Mouse (Mus musculus): ENCODE results near the gene Gtf2e1. TPM values are rescaled to one million over a fixed set of nuclear protein-coding genes. Genes with fewer than 3 reads are reported as not detected.

The Gtf2e1 gene
- 45.0 and 48.1 TPM in 2 replicates for polyA plus RNA-seq (2016; fragmentation: Nextera tagmentation; extraction: Ambion mirVana)

- peaks cover 15% of the 10 kb centered on the region for H3K4me1 ChIP-seq
- WGBS: 2% methylated on average over 41 of the region's 41 CpGs
- peaks cover 30% of the 10 kb centered on the region for H3K36me3 ChIP-seq
- H3K27ac ChIP-seq: peak within 1 kb of the TSS; percentile 98
- H3K4me3 ChIP-seq: peak within 1 kb of the TSS; percentile 76
- H3K27me3 ChIP-seq (ENCODE audit: low read depth, poor library complexity, severe bottlenecking): no peaks in the 10 kb centered on the region
- peak; percentile 93 for DNase-seq (ENCODE audit: low spot score)
- no peaks in the 10 kb centered on the region for H3K9me3 ChIP-seq (replicated peaks)
Observed at GRCm38 (mm10) chr16:37539611-37540580, at the start of gene Gtf2e1, which contains the start of gene Rabl3. Gene Gtf2e1, minus strand, starts transcription at chr16:37539789. Gene Rabl3, plus strand, starts transcription at chr16:37539885.

- Histone ChIP-seq H3K27me3 (ENCODE audit: low read depth, poor library complexity, severe bottlenecking) (peaks cover 11% of the 10 kb centered on the region; the same call in 1 of the 2 replicates), H3K4me1 (peaks cover 17% of the 10 kb centered on the region; the same call in 1 of the 2 replicates), H3K4me3 (no peak overlapping the region), H3K9me3 (replicated peaks) (no peaks in the 10 kb centered on the region), H3K27ac (no peak overlapping the region), H3K36me3 (no peaks in the 10 kb centered on the region)
- 75% methylated on average over 8 of the region's 8 CpGs for WGBS
- DNase-seq (ENCODE audit: low spot score): no peak
Observed at GRCm38 (mm10) chr16:37585129-37585563, 45.6 kb upstream of the Gtf2e1 start.

GRCm38 (mm10) chr16:37584218-37585035 lies 44.8 kb upstream of the Gtf2e1 start:
- WGBS: 6% methylated on average over 25 of the region's 25 CpGs

GRCm38 (mm10) chr16:37583801-37584200 lies 44.2 kb upstream of the Gtf2e1 start:
- WGBS: 51% methylated on average over 6 of the region's 6 CpGs
- Histone ChIP-seq H3K4me3 (peak overlapping the region; percentile 40), H3K27ac (0 out of 2 replicates have a peak overlapping the region, but pooled peaks have one; percentile 14), H3K4me1 (peaks cover 17% of the 10 kb centered on the region; the same call in 1 of the 2 replicates), H3K36me3 (no peaks in the 10 kb centered on the region), H3K27me3 (ENCODE audit: low read depth, poor library complexity, severe bottlenecking) (peaks cover 11% of the 10 kb centered on the region; the same call in 1 of the 2 replicates), H3K9me3 (replicated peaks) (no peaks in the 10 kb centered on the region)
- DNase-seq (ENCODE audit: low spot score): no peak

More at GRCm38 (mm10) chr16:37584218-37585035, 44.8 kb upstream of the Gtf2e1 start:
- peak; percentile 57 for DNase-seq (ENCODE audit: low spot score)
- peak overlapping the region; percentile 40 for H3K4me3 ChIP-seq
- no peaks in the 10 kb centered on the region for H3K36me3 ChIP-seq
- peaks cover 17% of the 10 kb centered on the region; the same call in 1 of the 2 replicates for H3K4me1 ChIP-seq
- H3K27ac ChIP-seq: 0 out of 2 replicates have a peak overlapping the region, but pooled peaks have one; percentile 14
- H3K9me3 ChIP-seq (replicated peaks): no peaks in the 10 kb centered on the region
- H3K27me3 ChIP-seq (ENCODE audit: low read depth, poor library complexity, severe bottlenecking): peaks cover 11% of the 10 kb centered on the region; the same call in 1 of the 2 replicates

- peaks cover 11% of the 10 kb centered on the region; the same call in 1 of the 2 replicates for H3K27me3 ChIP-seq (ENCODE audit: low read depth, poor library complexity, severe bottlenecking)
- H3K4me3 ChIP-seq: no peak overlapping the region
- 92% methylated on average over 3 of the region's 3 CpGs for WGBS
- H3K27ac ChIP-seq: no peak overlapping the region
- H3K4me1 ChIP-seq: peaks cover 22% of the 10 kb centered on the region; the same call in 1 of the 2 replicates
- H3K36me3 ChIP-seq: no peaks in the 10 kb centered on the region
- no peak for DNase-seq (ENCODE audit: low spot score)
- no peaks in the 10 kb centered on the region for H3K9me3 ChIP-seq (replicated peaks)
Observed at GRCm38 (mm10) chr16:37583306-37583705, 43.7 kb upstream of the Gtf2e1 start.

- Histone ChIP-seq H3K4me3 (no peak overlapping the region), H3K9me3 (replicated peaks) (no peaks in the 10 kb centered on the region), H3K4me1 (peaks cover 30% of the 10 kb centered on the region; the same call in 1 of the 2 replicates), H3K27ac (no peak overlapping the region), H3K36me3 (no peaks in the 10 kb centered on the region), H3K27me3 (ENCODE audit: low read depth, poor library complexity, severe bottlenecking) (peaks cover 11% of the 10 kb centered on the region; the same call in 1 of the 2 replicates)
- WGBS: 91% methylated on average over 3 of the region's 3 CpGs
- no peak for DNase-seq (ENCODE audit: low spot score)
Observed at GRCm38 (mm10) chr16:37581901-37582300, 42.3 kb upstream of the Gtf2e1 start.

- WGBS: 88% methylated on average over 4 of the region's 4 CpGs
- Histone ChIP-seq H3K9me3 (replicated peaks) (no peaks in the 10 kb centered on the region), H3K27ac (no peak overlapping the region), H3K27me3 (ENCODE audit: low read depth, poor library complexity, severe bottlenecking) (peaks cover 9% of the 10 kb centered on the region; the same call in 1 of the 2 replicates), H3K36me3 (no peaks in the 10 kb centered on the region), H3K4me3 (no peak overlapping the region), H3K4me1 (peaks cover 38% of the 10 kb centered on the region)
- DNase-seq (ENCODE audit: low spot score): no peak
Observed at GRCm38 (mm10) chr16:37580651-37581050, 41.1 kb upstream of the Gtf2e1 start.

GRCm38 (mm10) chr16:37579994-37580393 lies 40.4 kb upstream of the Gtf2e1 start, which contains the start of gene Hgd:
Gene Hgd, plus strand, starts transcription at chr16:37580153.
- H3K4me1 ChIP-seq: peaks cover 36% of the 10 kb centered on the region
- no peak within 1 kb of the TSS for H3K27ac ChIP-seq
- no peaks in the 10 kb centered on the region for H3K36me3 ChIP-seq
- DNase-seq (ENCODE audit: low spot score): no peak
- H3K4me3 ChIP-seq: no peak within 1 kb of the TSS
- WGBS: 78% methylated on average over 4 of the region's 4 CpGs
- no peaks in the 10 kb centered on the region for H3K9me3 ChIP-seq (replicated peaks)
- H3K27me3 ChIP-seq (ENCODE audit: low read depth, poor library complexity, severe bottlenecking): peaks cover 5% of the 10 kb centered on the region; the same call in 1 of the 2 replicates

- 89% methylated on average over 1 of the region's 1 CpGs for WGBS
- Histone ChIP-seq H3K36me3 (0 out of 2 replicates have a peak, but pooled peaks cover under 1% of the 10 kb centered on the region), H3K4me3 (no peak overlapping the region), H3K27me3 (ENCODE audit: low read depth, poor library complexity, severe bottlenecking) (peaks cover 5% of the 10 kb centered on the region; the same call in 1 of the 2 replicates), H3K9me3 (replicated peaks) (no peaks in the 10 kb centered on the region), H3K27ac (no peak overlapping the region), H3K4me1 (peaks cover 32% of the 10 kb centered on the region)
- DNase-seq (ENCODE audit: low spot score): no peak
Observed at GRCm38 (mm10) chr16:37579591-37579990, 40.0 kb upstream of the Gtf2e1 start.

- DNase-seq (ENCODE audit: low spot score): no peak
- no peak overlapping the region for H3K4me3 ChIP-seq
- H3K9me3 ChIP-seq (replicated peaks): no peaks in the 10 kb centered on the region
- peaks cover 8% of the 10 kb centered on the region for H3K36me3 ChIP-seq
- no peak overlapping the region for H3K27ac ChIP-seq
- no peaks in the 10 kb centered on the region for H3K27me3 ChIP-seq (ENCODE audit: low read depth, poor library complexity, severe bottlenecking)
- H3K4me1 ChIP-seq: peaks cover 44% of the 10 kb centered on the region
- WGBS: 68% methylated on average over 3 of the region's 3 CpGs
Observed at GRCm38 (mm10) chr16:37575325-37575724, 35.7 kb upstream of the Gtf2e1 start.

- 96% methylated on average over 5 of the region's 5 CpGs for WGBS
- Histone ChIP-seq H3K9me3 (replicated peaks) (no peaks in the 10 kb centered on the region), H3K36me3 (peaks cover 17% of the 10 kb centered on the region), H3K4me3 (no peak overlapping the region), H3K27ac (peak overlapping the region; percentile 77), H3K27me3 (ENCODE audit: low read depth, poor library complexity, severe bottlenecking) (no peaks in the 10 kb centered on the region), H3K4me1 (peaks cover 41% of the 10 kb centered on the region)
- DNase-seq (ENCODE audit: low spot score): no peak
Observed at GRCm38 (mm10) chr16:37573061-37573460, 33.5 kb upstream of the Gtf2e1 start.

GRCm38 (mm10) chr16:37572117-37572754 lies 32.6 kb upstream of the Gtf2e1 start:
- no peak overlapping the region for H3K4me3 ChIP-seq
- peak overlapping the region; percentile 77 for H3K27ac ChIP-seq
- peaks cover 35% of the 10 kb centered on the region for H3K4me1 ChIP-seq
- no peaks in the 10 kb centered on the region for H3K9me3 ChIP-seq (replicated peaks)
- peaks cover 17% of the 10 kb centered on the region for H3K36me3 ChIP-seq
- H3K27me3 ChIP-seq (ENCODE audit: low read depth, poor library complexity, severe bottlenecking): no peaks in the 10 kb centered on the region
- 61% methylated on average over 12 of the region's 12 CpGs for WGBS
- peak; percentile 42 for DNase-seq (ENCODE audit: low spot score)
